Mouse (Mus musculus) intestine, postnatal 0 days (tissue): ENCODE results near the gene Sh3pxd2b. TPM values are rescaled to one million over a fixed set of nuclear protein-coding genes. Genes with fewer than 3 reads are reported as not detected.

Experiments used
- ATAC-seq: fragments of 200-750 bp; cut with Nextera tagmentation; 2 replicates; pipeline ENCODE4 v1.8.0; 2017; ENCODE audit warnings: mild to moderate bottlenecking, moderate TSS enrichment, moderate library complexity
- H3K27ac ChIP-seq: fragments of 300-500 bp; sonication (generic); 2 replicates; pipeline ENCODE4 v1.5.1; 2014; ENCODE audit warnings: mild to moderate bottlenecking, low read depth, low read length, moderate library complexity
- H3K27me3 ChIP-seq: fragments of 300-500 bp; sonication (generic); replicated peaks from 2 replicates; pipeline ENCODE4 v1.6.1; 2014; ENCODE audit warnings: low read length, mixed read lengths; ENCODE audit not compliant: control insufficient read depth, insufficient read depth
- H3K36me3 ChIP-seq: fragments of 300-500 bp; sonication (generic); 2 replicates; pipeline ENCODE4 v1.6.1; 2014; ENCODE audit warnings: mild to moderate bottlenecking, moderate library complexity; ENCODE audit not compliant: control insufficient read depth, insufficient read depth
- H3K4me1 ChIP-seq: fragments of 300-500 bp; sonication (generic); replicated peaks from 2 replicates; pipeline ENCODE4 v1.6.1; 2014; ENCODE audit warnings: antibody characterized with exemption, low read length, mixed read lengths; ENCODE audit not compliant: control insufficient read depth, insufficient read depth
- H3K4me2 ChIP-seq: fragments of 300-500 bp; sonication (generic); replicated peaks from 2 replicates; pipeline ENCODE4 v1.6.1; 2014; ENCODE audit warnings: low read depth, mild to moderate bottlenecking, moderate library complexity
- H3K4me3 ChIP-seq: fragments of 300-500 bp; sonication (generic); 2 replicates; pipeline ENCODE4 v1.5.1; 2014; ENCODE audit warnings: low read depth, low read length
- H3K9ac ChIP-seq: fragments of 300-500 bp; sonication (generic); 2 replicates; pipeline ENCODE4 v1.6.1; 2014; ENCODE audit warnings: mild to moderate bottlenecking, low read depth, low read length
- H3K9me3 ChIP-seq: fragments of 300-500 bp; sonication (generic); 2 replicates; pipeline ENCODE4 v1.6.1; 2016; ENCODE audit warnings: mixed run types; ENCODE audit not compliant: control insufficient read depth
- CTCF ChIP-seq: sonication (generic); IDR thresholded peaks from 2 replicates; pipeline ENCODE4 v1.5.1; 2016; ENCODE audit warnings: low read depth, mild to moderate bottlenecking, control low read depth, antibody characterized with exemption, moderate library complexity
- WGBS: fragments of 180-500 bp; shearing (Covaris S2); extraction: QIAGEN DNeasy Blood & Tissue Kit; methylation state at CpG from one replicate; pipeline ENCODE4 v1.1.7; 2014; 5-methylcytosine and 5-hydroxymethylcytosine counted together
- polyA plus RNA-seq: library from polyadenylated mRNA; unstranded; fragments of >200 nt; fragmentation: Nextera tagmentation; extraction: Ambion mirVana; gene quantifications from 2 replicates; pipeline ENCODE4 v1.2.1, GENCODE M21; 2015

The Sh3pxd2b gene
- polyA plus RNA-seq, 1 experiment from 2014 or later = 3.2 TPM

DNA sequence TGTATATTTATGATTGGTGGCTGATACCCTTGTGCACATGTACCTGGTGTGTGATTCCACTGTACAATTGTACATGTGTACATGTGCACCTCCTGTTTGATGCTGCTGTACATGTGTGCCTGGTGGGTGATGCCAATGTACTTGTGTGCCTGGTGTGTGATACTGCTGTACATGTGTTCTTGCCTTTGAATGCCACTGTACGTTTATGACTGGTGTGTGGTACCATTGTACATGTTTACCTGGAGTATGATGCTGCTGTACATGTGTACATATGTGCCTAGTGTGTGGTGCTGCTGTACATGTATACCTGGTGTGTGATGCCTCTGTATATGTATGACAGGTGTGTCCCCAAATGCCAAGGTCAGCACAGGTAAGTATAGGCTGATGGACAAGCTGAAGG is 46.1 kb upstream of the Sh3pxd2b start:
- Histone ChIP-seq H3K9ac (no peak overlapping the region), H3K36me3 (no peaks in the 10 kb centered on the region), H3K9me3 (no peaks in the 10 kb centered on the region), H3K4me2 (no peak overlapping the region), H3K27ac (no peak overlapping the region), H3K4me3 (no peak overlapping the region), H3K27me3 (0 out of 2 replicates have a peak, but pooled peaks cover 5% of the 10 kb centered on the region), H3K4me1 (no peaks in the 10 kb centered on the region)
- ATAC-seq = no peak
- WGBS = 73% methylated on average over 1 of the region's 1 CpGs
- no peak for TF ChIP-seq CTCF

GRCm38 (mm10) chr11:32302824-32303419 is 44.7 kb upstream of the Sh3pxd2b start:
- H3K4me3 ChIP-seq = no peak overlapping the region
- H3K4me2 ChIP-seq = no peak overlapping the region
- no peaks in the 10 kb centered on the region for H3K36me3 ChIP-seq
- TF ChIP-seq CTCF = no peak
- no peak overlapping the region for H3K27ac ChIP-seq
- no peaks in the 10 kb centered on the region for H3K4me1 ChIP-seq
- H3K9ac ChIP-seq = no peak overlapping the region
- 0 out of 2 replicates have a peak, but pooled peaks cover 5% of the 10 kb centered on the region for H3K27me3 ChIP-seq
- ATAC-seq = no peak
- H3K9me3 ChIP-seq = no peaks in the 10 kb centered on the region
- WGBS = 38% methylated on average over 2 of the region's 2 CpGs

DNA sequence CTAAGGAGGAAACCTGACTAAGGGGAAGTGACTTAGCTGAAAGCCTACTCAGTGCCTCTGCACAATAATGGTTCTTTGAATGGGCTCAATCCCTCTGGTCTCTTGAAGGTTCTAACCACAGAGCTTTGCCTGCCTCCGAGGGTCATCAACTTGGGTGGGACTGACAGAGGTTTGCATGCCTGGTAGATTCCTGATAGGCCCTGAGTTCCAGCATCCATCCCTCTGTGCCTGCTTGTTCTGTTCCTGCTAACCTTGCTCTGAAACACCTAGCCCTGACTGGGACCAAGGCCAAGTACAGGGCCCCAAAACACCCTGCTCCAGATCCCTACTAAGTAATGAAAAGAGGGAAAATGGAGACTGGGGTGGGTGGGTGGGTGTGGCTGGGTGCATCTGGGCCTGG is 44.2 kb upstream of the Sh3pxd2b start:
- Histone ChIP-seq H3K9ac (no peak overlapping the region), H3K36me3 (no peaks in the 10 kb centered on the region), H3K4me1 (no peaks in the 10 kb centered on the region), H3K4me2 (no peak overlapping the region), H3K9me3 (no peaks in the 10 kb centered on the region), H3K27ac (no peak overlapping the region), H3K4me3 (no peak overlapping the region), H3K27me3 (0 out of 2 replicates have a peak, but pooled peaks cover 5% of the 10 kb centered on the region)
- WGBS = 90% methylated on average over 1 of the region's 1 CpGs
- TF ChIP-seq CTCF = no peak
- no peak for ATAC-seq

DNA sequence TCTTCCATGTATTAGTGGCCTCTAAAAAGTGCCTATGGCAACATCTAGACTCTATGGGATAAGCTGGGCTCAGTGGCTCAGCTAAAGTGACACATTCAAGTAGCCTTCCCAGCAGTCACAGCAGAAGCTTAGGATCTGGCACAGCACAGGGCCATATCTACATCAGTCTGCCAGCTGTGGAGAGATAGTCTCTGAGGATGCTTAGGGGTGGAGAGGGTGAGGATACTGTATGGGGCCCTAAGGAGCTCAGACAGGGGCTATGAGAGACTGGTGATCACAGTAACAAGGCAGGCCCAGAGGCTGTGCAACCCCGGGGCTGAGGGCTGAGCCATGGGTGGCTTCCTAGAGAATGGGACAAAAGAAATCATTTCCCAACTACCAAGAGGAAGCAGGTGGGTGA is 40.6 kb upstream of the Sh3pxd2b start:
- 79% methylated on average over 1 of the region's 1 CpGs for WGBS
- no peaks in the 10 kb centered on the region for H3K36me3 ChIP-seq
- no peak for TF ChIP-seq CTCF
- ATAC-seq = no peak
- H3K27ac ChIP-seq = no peak overlapping the region
- H3K4me3 ChIP-seq = no peak overlapping the region
- H3K9me3 ChIP-seq = no peaks in the 10 kb centered on the region
- H3K4me1 ChIP-seq = no peaks in the 10 kb centered on the region
- no peak overlapping the region for H3K4me2 ChIP-seq
- no peaks in the 10 kb centered on the region for H3K27me3 ChIP-seq
- H3K9ac ChIP-seq = no peak overlapping the region

DNA sequence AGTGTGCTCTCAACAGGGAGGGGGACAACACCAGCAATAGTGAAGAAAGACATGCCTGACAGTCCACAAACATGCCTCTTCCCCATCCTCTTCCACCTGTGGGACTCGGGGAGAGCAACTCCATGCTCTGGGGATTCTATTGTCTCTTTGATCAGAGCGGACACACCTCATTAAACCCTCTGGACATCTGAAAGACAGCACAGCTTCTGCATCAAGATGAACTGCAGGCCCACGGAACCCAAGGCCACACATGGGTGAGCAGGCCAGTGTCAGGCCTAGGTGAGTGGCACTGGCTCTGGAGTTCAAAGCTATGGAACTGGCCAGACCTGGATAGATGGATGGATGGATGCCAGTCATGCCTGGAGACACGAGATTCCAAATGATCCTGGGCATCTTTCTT is 38.2 kb upstream of the Sh3pxd2b start:
- H3K27me3 ChIP-seq = no peaks in the 10 kb centered on the region
- no peak overlapping the region for H3K9ac ChIP-seq
- H3K4me2 ChIP-seq = no peak overlapping the region
- H3K27ac ChIP-seq = no peak overlapping the region
- no peaks in the 10 kb centered on the region for H3K9me3 ChIP-seq
- 66% methylated on average over 4 of the region's 4 CpGs for WGBS
- TF ChIP-seq CTCF = no peak
- H3K4me1 ChIP-seq = no peaks in the 10 kb centered on the region
- no peak for ATAC-seq
- no peaks in the 10 kb centered on the region for H3K36me3 ChIP-seq
- no peak overlapping the region for H3K4me3 ChIP-seq

DNA sequence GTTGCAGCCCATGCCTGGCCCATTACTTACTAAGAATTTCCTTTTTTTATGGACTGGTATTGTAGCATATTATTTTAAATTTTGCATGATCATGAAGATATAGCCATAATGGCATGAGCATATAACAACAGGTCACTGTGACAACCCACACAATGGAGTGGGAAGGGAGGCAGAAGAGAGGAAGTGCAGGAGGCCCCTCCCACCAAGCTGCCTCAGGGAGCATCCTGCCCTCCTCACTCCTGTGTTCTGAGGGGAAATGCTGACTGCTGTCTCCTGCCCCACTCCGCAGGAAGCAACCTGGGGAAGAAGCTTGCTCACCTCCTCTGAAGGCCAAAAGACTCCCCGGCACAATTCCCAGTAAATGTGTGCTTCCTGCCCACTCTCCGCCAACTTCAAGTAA is 37.7 kb upstream of the Sh3pxd2b start:
- no peak overlapping the region for H3K9ac ChIP-seq
- WGBS = 72% methylated on average over 3 of the region's 3 CpGs
- no peak overlapping the region for H3K27ac ChIP-seq
- ATAC-seq = no peak
- no peak overlapping the region for H3K4me2 ChIP-seq
- no peaks in the 10 kb centered on the region for H3K27me3 ChIP-seq
- H3K4me3 ChIP-seq = no peak overlapping the region
- no peaks in the 10 kb centered on the region for H3K9me3 ChIP-seq
- TF ChIP-seq CTCF = no peak
- H3K4me1 ChIP-seq = no peaks in the 10 kb centered on the region
- H3K36me3 ChIP-seq = no peaks in the 10 kb centered on the region

GRCm38 (mm10) chr11:32316009-32316408 is 31.6 kb upstream of the Sh3pxd2b start:
- 88% methylated on average over 3 of the region's 3 CpGs for WGBS
- H3K9me3 ChIP-seq = no peaks in the 10 kb centered on the region
- no peak for TF ChIP-seq CTCF
- no peaks in the 10 kb centered on the region for H3K36me3 ChIP-seq
- H3K4me2 ChIP-seq = no peak overlapping the region
- H3K27ac ChIP-seq = no peak overlapping the region
- no peaks in the 10 kb centered on the region for H3K27me3 ChIP-seq
- ATAC-seq = no peak
- H3K9ac ChIP-seq = no peak overlapping the region
- H3K4me3 ChIP-seq = no peak overlapping the region
- H3K4me1 ChIP-seq = no peaks in the 10 kb centered on the region
